Mouse (Mus musculus) E14TG2a.4 (cell line): ENCODE measurements around the gene Thtpa.
A peak's percentile ranks its signal among the peaks of the same experiment; 100 is the strongest.

Experiments used
- H3K27me3 ChIP-seq: 2 replicates; pipeline ENCODE4 v1.6.1; 2014; ENCODE audit warnings: low read length, control low read depth; ENCODE audit not compliant: insufficient read depth
- H3K36me3 ChIP-seq: 2 replicates; pipeline ENCODE4 v1.6.1; 2014; ENCODE audit warnings: low read length, control low read depth; ENCODE audit not compliant: insufficient read depth
- H3K4me1 ChIP-seq: replicated peaks from 2 replicates; pipeline ENCODE4 v1.6.1; 2014; ENCODE audit warnings: low read depth, low read length, control low read depth
- H3K4me3 ChIP-seq: replicated peaks from 2 replicates; pipeline ENCODE4 v1.5.1; 2014; ENCODE audit warnings: mild to moderate bottlenecking, low read length
- H3K9me3 ChIP-seq: 2 replicates; pipeline ENCODE4 v1.6.1; 2014; ENCODE audit warnings: low read length, control low read depth
- CTCF ChIP-seq: conservative IDR thresholded peaks from 2 replicates; pipeline ENCODE4 v1.5.1; 2014; ENCODE audit warnings: low read length
- NANOG ChIP-seq: IDR thresholded peaks from 2 replicates; pipeline ENCODE4 v1.6.1; 2014; ENCODE audit warnings: borderline replicate concordance, low read length, mixed read lengths
- POU5F1 ChIP-seq: IDR thresholded peaks from 2 replicates; pipeline ENCODE4 v1.6.1; 2014; ENCODE audit warnings: low read length, borderline replicate concordance

The Thtpa gene

DNA sequence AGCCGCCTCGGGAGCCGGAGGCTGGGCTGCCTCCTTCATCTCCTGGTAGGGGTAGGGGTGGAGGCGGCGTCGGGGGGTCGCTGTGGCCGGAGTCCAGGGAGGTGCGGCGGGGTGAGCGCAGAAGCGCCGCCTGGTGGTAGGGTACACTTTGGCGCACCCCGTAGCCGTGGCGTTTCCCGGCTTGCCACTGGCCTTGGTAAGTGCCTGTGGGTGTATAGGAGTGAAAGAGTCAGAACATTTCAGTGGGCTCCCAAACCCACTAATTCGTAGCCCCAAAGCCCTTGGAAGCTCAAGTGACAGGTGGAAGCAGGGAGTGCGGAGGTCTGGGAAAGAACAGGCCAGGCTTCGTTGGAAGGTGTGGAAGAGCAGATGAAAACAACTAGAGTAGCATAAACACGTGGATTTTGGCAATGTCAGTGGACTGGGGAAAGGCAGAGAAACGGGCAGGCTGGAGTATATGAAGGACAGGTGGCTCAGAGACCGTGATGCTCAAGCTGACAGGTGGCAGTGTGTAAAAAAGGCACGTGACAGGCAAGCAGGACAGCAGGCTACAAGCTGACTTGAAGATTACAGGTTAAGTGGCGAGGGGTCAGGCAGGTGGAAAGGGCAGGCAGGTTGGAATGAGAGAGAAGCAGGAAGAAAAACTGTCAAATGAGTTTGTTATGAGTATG, 19.5 kb downstream of the Thtpa start:
- Histone ChIP-seq H3K9me3 (no peaks in the 10 kb centered on the region), H3K4me3 (peak overlapping the region; percentile 85), H3K27me3 (peaks cover 85% of the 10 kb centered on the region)

GRCm38 (mm10) chr14:55114759-55115701, 20.4 kb downstream of the Thtpa start:
- Histone ChIP-seq H3K36me3 (no peaks in the 10 kb centered on the region), H3K27me3 (peaks cover 78% of the 10 kb centered on the region), H3K9me3 (no peaks in the 10 kb centered on the region), H3K4me1 (peaks cover 44% of the 10 kb centered on the region), H3K4me3 (peak overlapping the region; percentile 85)
- TF ChIP-seq POU5F1 (no peak), CTCF (no peak), NANOG (no peak)

More for the DNA sequence above, 19.5 kb downstream of the Thtpa start:
- Histone ChIP-seq H3K36me3 (no peaks in the 10 kb centered on the region), H3K4me1 (peaks cover 52% of the 10 kb centered on the region)
- TF ChIP-seq POU5F1 (no peak), CTCF (peak; percentile 41), NANOG (no peak)

- Histone ChIP-seq H3K4me1 (peaks cover 41% of the 10 kb centered on the region), H3K36me3 (no peaks in the 10 kb centered on the region), H3K27me3 (peaks cover 70% of the 10 kb centered on the region), H3K9me3 (no peaks in the 10 kb centered on the region), H3K4me3 (peak overlapping the region; percentile 85)
- TF ChIP-seq NANOG, result no peak
- TF ChIP-seq CTCF, result no peak
- TF ChIP-seq POU5F1, result no peak
These were observed 21.3 kb downstream of the Thtpa start for GRCm38 (mm10) chr14:55115846-55116245.

GRCm38 (mm10) chr14:55116425-55117200, 22.0 kb downstream of the Thtpa start, which contains the start of gene Jph4:
TSS of gene Jph4 (minus strand) at chr14:55116935.
- Histone ChIP-seq H3K27me3 (peaks cover 63% of the 10 kb centered on the region), H3K4me1 (peaks cover 41% of the 10 kb centered on the region)
- TF ChIP-seq NANOG (no peak), POU5F1 (no peak), CTCF (no peak)

DNA sequence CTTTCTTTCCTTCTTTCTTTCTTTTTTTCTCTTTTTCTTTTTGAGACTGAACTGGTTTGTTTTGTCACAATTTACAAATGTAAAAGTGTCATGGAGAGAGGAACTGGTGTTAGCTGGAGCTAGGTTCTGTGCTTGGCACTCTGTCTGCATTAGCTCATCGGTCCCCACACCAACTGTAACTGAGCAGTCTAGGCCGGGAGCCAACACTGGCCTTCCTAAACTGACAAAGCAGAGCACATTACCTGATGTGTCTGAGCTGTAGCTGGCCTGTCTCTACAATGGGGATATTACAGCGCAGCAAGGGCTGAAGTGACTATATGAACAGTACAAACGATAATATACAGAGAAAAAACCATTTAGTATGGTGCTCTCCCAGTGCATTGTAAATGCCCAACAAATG, 24.3 kb downstream of the Thtpa start:
- peaks cover 34% of the 10 kb centered on the region for H3K4me1 ChIP-seq
- no peaks in the 10 kb centered on the region for H3K9me3 ChIP-seq
- peaks cover 53% of the 10 kb centered on the region for H3K27me3 ChIP-seq
- TF ChIP-seq NANOG (no peak), CTCF (no peak), POU5F1 (no peak)
- no peak overlapping the region for H3K4me3 ChIP-seq
- H3K36me3 ChIP-seq, result no peaks in the 10 kb centered on the region

More at GRCm38 (mm10) chr14:55116425-55117200, 22.0 kb downstream of the Thtpa start, which contains the start of gene Jph4:
- H3K36me3 ChIP-seq, result no peaks in the 10 kb centered on the region
- H3K9me3 ChIP-seq, result no peaks in the 10 kb centered on the region
- peak within 1 kb of the TSS; percentile 85 for H3K4me3 ChIP-seq

DNA sequence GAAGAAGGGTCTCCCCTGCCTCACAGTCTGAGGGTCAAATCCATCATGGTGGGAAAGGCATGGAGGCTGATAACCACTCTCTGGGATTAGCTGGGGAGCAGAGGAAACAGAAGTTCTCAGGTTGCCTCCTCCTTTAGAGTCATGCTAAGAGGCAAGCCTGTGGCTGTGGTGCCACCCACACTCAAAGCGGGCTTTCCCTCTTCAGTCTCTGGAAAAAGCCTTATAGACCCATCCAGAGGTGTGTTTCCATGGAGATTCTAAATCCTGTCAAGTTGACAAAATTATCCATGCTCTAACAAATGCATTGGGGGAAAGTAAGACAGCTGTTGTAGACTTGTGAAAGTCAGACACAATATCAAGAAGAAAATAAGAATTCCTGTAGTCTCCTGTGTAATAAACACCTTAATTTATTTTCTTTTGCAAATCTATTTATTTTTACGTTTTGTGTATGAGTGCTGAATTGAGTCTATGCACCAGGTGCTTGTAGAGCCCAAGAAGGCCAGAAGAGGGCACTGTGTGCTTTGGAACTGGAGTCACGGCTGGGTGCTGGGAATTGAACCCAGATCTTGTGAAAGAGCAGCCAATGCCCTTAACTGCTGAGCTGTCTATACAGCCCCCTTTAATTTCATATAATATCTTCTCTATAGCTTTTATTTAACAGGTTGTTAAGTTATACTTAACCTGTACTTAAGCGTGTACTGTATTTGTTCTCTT, 25.0 kb downstream of the Thtpa start:
- no peaks in the 10 kb centered on the region for H3K36me3 ChIP-seq
- H3K4me3 ChIP-seq, result no peak overlapping the region
- no peak for TF ChIP-seq NANOG
- peak; percentile 77 for TF ChIP-seq CTCF
- peaks cover 51% of the 10 kb centered on the region for H3K27me3 ChIP-seq
- H3K9me3 ChIP-seq, result no peaks in the 10 kb centered on the region
- H3K4me1 ChIP-seq, result peaks cover 28% of the 10 kb centered on the region

GRCm38 (mm10) chr14:55121947-55122346, 27.4 kb downstream of the Thtpa start:
- Histone ChIP-seq H3K4me1 (peaks cover 11% of the 10 kb centered on the region), H3K27me3 (peaks cover 29% of the 10 kb centered on the region), H3K4me3 (no peak overlapping the region), H3K9me3 (no peaks in the 10 kb centered on the region), H3K36me3 (no peaks in the 10 kb centered on the region)
- TF ChIP-seq CTCF, result peak; percentile 63
- TF ChIP-seq NANOG, result no peak
- TF ChIP-seq POU5F1, result no peak

GRCm38 (mm10) chr14:55122359-55122758, 27.8 kb downstream of the Thtpa start:
- H3K9me3 ChIP-seq, result no peaks in the 10 kb centered on the region
- TF ChIP-seq POU5F1 (no peak), NANOG (no peak), CTCF (no peak)
- H3K36me3 ChIP-seq, result no peaks in the 10 kb centered on the region
- H3K27me3 ChIP-seq, result peaks cover 25% of the 10 kb centered on the region
- H3K4me3 ChIP-seq, result no peak overlapping the region
- H3K4me1 ChIP-seq, result peaks cover 7% of the 10 kb centered on the region
